ENCODE assay signal across 28 mouse cellular contexts in the genomic region with DNA sequence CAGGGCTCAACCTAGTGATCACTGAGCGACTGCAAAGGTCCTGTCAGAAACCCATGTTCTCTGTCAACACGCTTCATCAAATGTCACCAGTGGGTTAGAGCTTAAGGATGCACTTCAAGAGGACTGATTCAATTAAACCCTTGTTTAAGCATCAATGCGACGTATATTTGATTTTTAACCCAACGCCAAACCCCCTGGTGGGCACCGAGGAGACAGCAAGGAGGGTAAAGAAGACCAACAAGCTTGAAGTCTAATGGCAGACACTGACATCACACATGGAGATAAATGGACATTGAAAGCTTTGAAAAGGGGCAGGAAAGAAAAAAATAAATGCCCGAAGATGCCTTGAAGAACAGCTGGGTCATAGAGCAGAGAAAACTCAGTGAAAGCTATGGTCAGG. TPM values are rescaled to one million over a fixed set of nuclear protein-coding genes. Genes with fewer than 3 reads are reported as not detected.
DNase-seq lines count a peak whose midpoint lies in the region; ATAC-seq and TF ChIP-seq lines count a peak whose summit lies in the region.
"Had no signal": no experiment of that assay in that cellular context is flagged by ENCODE, and none has a peak within 500 bp of the region (broad histone marks: within the 10 kb centered on the region; RNA-seq: fewer than 3 reads in every experiment).

No protein-coding gene starts in this region.

- H3K9ac ChIP-seq in midbrain, postnatal 0 days (replicated peaks; ENCODE audit: low read length, poor library complexity, severe bottlenecking) = no peak overlapping the region
- no peak overlapping the region for H3K9ac ChIP-seq in midbrain, embryonic 14.5 days (replicated peaks; ENCODE audit: low read length)
- H3K9ac ChIP-seq: heart, embryonic 13.5 days; limb, embryonic 13.5 days; liver, embryonic 12.5 days; midbrain, embryonic 13.5 days; neural tube, embryonic 12.5 days had no signal

- WGBS in midbrain, postnatal 0 days = 87% methylated on average over 7 of the region's 7 CpGs
- WGBS in midbrain, embryonic 14.5 days = 84% methylated on average over 7 of the region's 7 CpGs

- DNase-seq in layer of hippocampus, adult 2 months (ENCODE audit: low spot score in 2 of 2) = no peak
- no peak for DNase-seq in layer of hippocampus, adult 18-20 months (ENCODE audit: low spot score in 2 of 2)
- DNase-seq in midbrain, postnatal 0 days (ENCODE audit: low spot score) = no peak
- no peak for DNase-seq in midbrain, embryonic 14.5 days
- DNase-seq in R1 (ENCODE audit: low read depth, low spot score) = peak; percentile 21
- no peak for DNase-seq in natural killer cell, adult 2 months (ENCODE audit: low spot score in 2 of 2)
- DNase-seq in adrenal gland, postnatal 10 days = no peak
- DNase-seq: adrenal gland, postnatal 25 days; cerebellum, adult 18-20 months; cerebellum, postnatal 10 days; heart, postnatal 10 days; kidney, adult 8-10 months; kidney, postnatal 14 days; lung, adult 18-20 months; right cerebral cortex, postnatal 4 days; thymus, adult 2 months had no signal

- H3K9me3 ChIP-seq in midbrain, postnatal 0 days (ENCODE audit: low read length) = no peaks in the 10 kb centered on the region
- no peaks in the 10 kb centered on the region for H3K9me3 ChIP-seq in midbrain, embryonic 14.5 days (ENCODE audit: control insufficient read depth, low read length)
- H3K9me3 ChIP-seq: heart, embryonic 13.5 days; hindbrain, embryonic 10.5 days; limb, embryonic 13.5 days; liver, embryonic 12.5 days; megakaryocyte, embryonic 14.5 days; midbrain, embryonic 13.5 days; neural tube, embryonic 12.5 days had no signal

- no peaks in the 10 kb centered on the region for H3K36me3 ChIP-seq in midbrain, postnatal 0 days (ENCODE audit: insufficient read depth, low read length)
- no peaks in the 10 kb centered on the region for H3K36me3 ChIP-seq in midbrain, embryonic 14.5 days (ENCODE audit: control insufficient read depth, insufficient read depth, low read length)
- H3K36me3 ChIP-seq: heart, embryonic 13.5 days; hindbrain, embryonic 10.5 days; limb, embryonic 13.5 days; liver, embryonic 12.5 days; midbrain, embryonic 13.5 days; neural tube, embryonic 12.5 days had no signal

- H3K4me2 ChIP-seq in midbrain, postnatal 0 days (ENCODE audit: low read depth, low read length, poor library complexity, severe bottlenecking) = no peak overlapping the region
- no peak overlapping the region for H3K4me2 ChIP-seq in midbrain, embryonic 14.5 days (ENCODE audit: low read length)
- H3K4me2 ChIP-seq: limb, embryonic 13.5 days; liver, embryonic 12.5 days; midbrain, embryonic 13.5 days; neural tube, embryonic 12.5 days had no signal

- ATAC-seq in midbrain, postnatal 0 days (ENCODE audit: low FRiP score) = no peak
- ATAC-seq in midbrain, embryonic 14.5 days (ENCODE audit: low FRiP score, low TSS enrichment) = no peak
- ATAC-seq: CD4-positive, CD25-positive, alpha-beta regulatory T cell, adult 4 months; forebrain, embryonic 16.5 days; intestine, embryonic 16.5 days; liver, embryonic 12.5 days; midbrain, embryonic 13.5 days had no signal

- no peaks in the 10 kb centered on the region for H3K27me3 ChIP-seq in midbrain, postnatal 0 days (ENCODE audit: insufficient read depth, low read length)
- no peaks in the 10 kb centered on the region for H3K27me3 ChIP-seq in midbrain, embryonic 14.5 days (ENCODE audit: control insufficient read depth, insufficient read depth, low read length)
- H3K27me3 ChIP-seq: heart, embryonic 13.5 days; limb, embryonic 13.5 days; liver, embryonic 12.5 days; midbrain, embryonic 13.5 days; neural tube, embryonic 12.5 days had no signal

- H3K4me3 ChIP-seq in layer of hippocampus, adult 2 months = no peak overlapping the region
- no peak overlapping the region for H3K4me3 ChIP-seq in midbrain, postnatal 0 days (ENCODE audit: low read depth, low read length)
- no peak overlapping the region for H3K4me3 ChIP-seq in midbrain, embryonic 14.5 days (replicated peaks; ENCODE audit: low read depth, low read length)
- H3K4me3 ChIP-seq: erythroblast, embryonic 14.5 days; heart, embryonic 13.5 days; hindbrain, embryonic 10.5 days; left cerebral cortex, adult 2 months; limb, embryonic 13.5 days; liver, embryonic 12.5 days; megakaryocyte, embryonic 14.5 days; midbrain, embryonic 13.5 days; neural tube, embryonic 12.5 days had no signal

- peak; percentile 36 for TF ChIP-seq CTCF in layer of hippocampus, adult 2 months (conservative IDR thresholded peaks at IDR 0.05)
- 0 out of 2 replicates have a peak, but pooled peaks have one; percentile 12 for TF ChIP-seq CTCF in midbrain, postnatal 0 days (IDR thresholded peaks at IDR 0.05)

- H3K27ac ChIP-seq in layer of hippocampus, adult 2 months = no peak overlapping the region
- H3K27ac ChIP-seq in midbrain, postnatal 0 days (ENCODE audit: low read depth, low read length) = no peak overlapping the region
- no peak overlapping the region for H3K27ac ChIP-seq in midbrain, embryonic 14.5 days (replicated peaks; ENCODE audit: low read depth, low read length)
- H3K27ac ChIP-seq: heart, embryonic 13.5 days; hindbrain, embryonic 10.5 days; left cerebral cortex, adult 2 months; limb, embryonic 13.5 days; liver, embryonic 12.5 days; midbrain, embryonic 13.5 days; neural tube, embryonic 12.5 days had no signal

- no peaks in the 10 kb centered on the region for H3K4me1 ChIP-seq in midbrain, postnatal 0 days (ENCODE audit: insufficient read depth, low read length)
- H3K4me1 ChIP-seq in midbrain, embryonic 14.5 days (ENCODE audit: control insufficient read depth, insufficient read depth, low read length) = no peaks in the 10 kb centered on the region
- H3K4me1 ChIP-seq: hindbrain, embryonic 10.5 days; liver, embryonic 12.5 days; megakaryocyte, embryonic 14.5 days; midbrain, embryonic 13.5 days; neural tube, embryonic 12.5 days had no signal

RNA-seq across cellular contexts. Expression of gene Npnt, which starts 57.0 kb away (rescaled TPM):
- total RNA-seq in layer of hippocampus, adult 2 months (2021) = 10 to 100 TPM; 14.2 to 18.7 TPM
- 10 to 100 TPM; 11.9 to 12.7 TPM for total RNA-seq in layer of hippocampus, adult 18-20 months (2021)
- total RNA-seq in midbrain, postnatal 0 days (2014; rRNA removed) = 20.9 and 21.9 TPM in 2 replicates
- polyA plus RNA-seq in midbrain, postnatal 0 days (2015; fragmentation: Nextera tagmentation; extraction: Ambion mirVana) = 36.4 and 43.8 TPM in 2 replicates
- 18.6 and 28.0 TPM in 2 replicates for polyA plus RNA-seq in midbrain, embryonic 14.5 days (2014; fragmentation: Nextera tagmentation; extraction: Ambion mirVana)
- total RNA-seq in adrenal gland, postnatal 10 days (2021) = 10 to 100 TPM; 20.6 to 22.1 TPM
- polyA plus RNA-seq: erythroblast, embryonic 14.5 days had no signal
